Mouse (Mus musculus) liver, adult 2 months (tissue): Measurements from ENCODE around the gene Mt1.

Source experiments
- CTCF ChIP-seq: fragments of 200-500 bp; IDR thresholded peaks from 2 replicates; pipeline ENCODE4 v1.5.1; 2011; ENCODE audit warnings: low read depth, low read length, control low read depth
- POLR2A ChIP-seq: fragments of 200-500 bp; IDR thresholded peaks from 2 replicates; pipeline ENCODE4 v1.6.1; 2011; ENCODE audit warnings: low read length, control low read depth; ENCODE audit not compliant: insufficient read depth; ENCODE audit errors: extremely low read depth

DNA sequence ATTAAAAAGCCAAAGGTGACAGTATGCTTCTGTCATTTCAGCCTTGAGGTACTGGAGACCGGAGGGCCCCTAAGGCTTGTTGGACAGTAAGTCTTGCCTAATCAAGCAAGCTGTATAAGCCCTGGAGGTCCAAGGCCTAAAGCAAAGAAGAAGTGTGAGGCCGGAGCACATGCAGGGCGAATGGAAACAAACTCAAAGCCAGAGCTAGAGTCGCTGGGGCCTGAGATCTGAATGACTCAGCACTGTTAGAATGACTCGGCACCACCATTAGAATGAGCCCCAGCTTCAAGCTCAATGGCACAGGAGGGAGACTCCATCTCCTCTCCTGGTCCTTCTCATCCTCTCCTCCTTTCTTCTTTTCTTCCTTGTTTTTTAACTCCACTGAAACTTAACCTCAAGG lies 28.0 kb upstream of the Mt1 start:
- no peak for TF ChIP-seq CTCF
- TF ChIP-seq POLR2A: no peak
